25 mouse cellular contexts compared by ENCODE assay signal in the genomic region with DNA sequence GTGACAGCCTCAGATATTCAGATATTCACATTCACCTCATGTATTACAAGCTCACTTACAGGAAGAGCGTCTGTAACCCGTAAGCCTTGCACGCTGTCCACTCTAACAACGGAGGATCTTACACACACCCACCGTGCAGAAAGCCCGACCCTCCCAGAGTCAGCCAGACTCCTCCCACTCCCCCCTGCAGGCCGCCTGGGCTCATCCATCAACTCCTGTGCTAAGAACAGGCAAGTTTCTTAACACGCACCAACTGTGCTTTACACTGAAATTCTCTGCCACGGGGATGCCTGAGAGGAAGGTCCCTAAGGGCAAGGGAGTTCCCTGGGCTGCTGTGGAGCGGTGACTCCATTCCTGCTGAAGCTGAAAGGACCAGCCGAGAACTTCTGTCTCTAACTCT. TPM values are rescaled to one million over a fixed set of nuclear protein-coding genes. Genes with fewer than 3 reads are reported as not detected.
A peak's percentile ranks its signal among the peaks of the same experiment; 100 is the strongest.
DNase-seq lines count a peak whose midpoint lies in the region; ATAC-seq lines count a peak whose summit lies in the region.
"Had no signal": no experiment of that assay in that cellular context is flagged by ENCODE, and none has a peak within 500 bp of the region (broad histone marks: within the 10 kb centered on the region; RNA-seq: fewer than 3 reads in every experiment).

No protein-coding gene starts in this region.

- peaks cover 61% of the 10 kb centered on the region for H3K36me3 ChIP-seq in neural tube, embryonic 15.5 days
- H3K36me3 ChIP-seq in embryonic facial prominence, embryonic 14.5 days (ENCODE audit: control insufficient read depth, insufficient read depth, low read length): peaks cover 77% of the 10 kb centered on the region

- no peak for ATAC-seq in neural tube, embryonic 15.5 days (ENCODE audit: low FRiP score)
- no peak; the same call in 1 of the 2 replicates for ATAC-seq in embryonic facial prominence, embryonic 14.5 days (ENCODE audit: low read depth)
- ATAC-seq: forebrain, embryonic 16.5 days; hindbrain, embryonic 16.5 days; intestine, postnatal 0 days; liver, embryonic 12.5 days; midbrain, embryonic 15.5 days had no signal

- no peak overlapping the region for H3K27ac ChIP-seq in neural tube, embryonic 15.5 days (replicated peaks)
- no peak overlapping the region for H3K27ac ChIP-seq in embryonic facial prominence, embryonic 14.5 days (replicated peaks; ENCODE audit: low read depth, low read length)
- H3K27ac ChIP-seq: forebrain, embryonic 10.5 days; heart, embryonic 15.5 days; limb, embryonic 12.5 days; liver, embryonic 12.5 days; midbrain, embryonic 15.5 days had no signal

- no peak overlapping the region for H3K9ac ChIP-seq in neural tube, embryonic 15.5 days (replicated peaks)
- H3K9ac ChIP-seq in embryonic facial prominence, embryonic 14.5 days (ENCODE audit: low read depth, low read length): no peak overlapping the region
- H3K9ac ChIP-seq: heart, embryonic 15.5 days; liver, embryonic 12.5 days; midbrain, embryonic 15.5 days had no signal

- H3K4me1 ChIP-seq in neural tube, embryonic 15.5 days: peaks cover 6% of the 10 kb centered on the region
- H3K4me1 ChIP-seq in embryonic facial prominence, embryonic 14.5 days (ENCODE audit: control insufficient read depth, insufficient read depth, low read length): no peaks in the 10 kb centered on the region
- H3K4me1 ChIP-seq: limb, embryonic 12.5 days; midbrain, embryonic 15.5 days had no signal

- no peak overlapping the region for H3K4me3 ChIP-seq in neural tube, embryonic 15.5 days (replicated peaks)
- no peak overlapping the region for H3K4me3 ChIP-seq in embryonic facial prominence, embryonic 14.5 days (ENCODE audit: low read depth, low read length)
- H3K4me3 ChIP-seq: forebrain, embryonic 10.5 days; heart, embryonic 15.5 days; limb, embryonic 12.5 days; liver, embryonic 12.5 days; midbrain, embryonic 15.5 days had no signal

- 23% methylated on average over 11 of the region's 11 CpGs for WGBS in neural tube, embryonic 15.5 days
- WGBS in embryonic facial prominence, embryonic 14.5 days: 27% methylated on average over 11 of the region's 11 CpGs

- H3K27me3 ChIP-seq in neural tube, embryonic 15.5 days (replicated peaks): no peaks in the 10 kb centered on the region
- H3K27me3 ChIP-seq in embryonic facial prominence, embryonic 14.5 days (replicated peaks; ENCODE audit: control insufficient read depth, insufficient read depth, low read length): no peaks in the 10 kb centered on the region
- H3K27me3 ChIP-seq: heart, embryonic 15.5 days; limb, embryonic 12.5 days; liver, embryonic 12.5 days; midbrain, embryonic 15.5 days had no signal

- peak; percentile 16 for DNase-seq in adrenal gland, adult 2 months
- DNase-seq in adrenal gland, postnatal 36 days: no peak
- peak; percentile 40 for DNase-seq in neural tube, embryonic 10.5 days (ENCODE audit: extremely low spot score, low spot score)
- peak; percentile 40 for DNase-seq in embryonic facial prominence, embryonic 14.5 days (ENCODE audit: low spot score)
- no peak for DNase-seq in kidney, adult 11 months
- DNase-seq in layer of hippocampus, postnatal 25 days (ENCODE audit: extremely low spot score in 1 of 2, low spot score in 1 of 2): no peak
- DNase-seq in Muller cell, postnatal 12 days (ENCODE audit: inconsistent ontology term): no peak
- DNase-seq: cerebellum, adult 11 months; cerebellum, adult 9-11 months; gastrocnemius, postnatal 25 days; heart, adult 18-20 months; heart, postnatal 36 days; layer of hippocampus, adult 9-11 months; lung, adult 2 months; lung, postnatal 36 days had no signal

- H3K9me3 ChIP-seq in neural tube, embryonic 15.5 days (replicated peaks): no peaks in the 10 kb centered on the region
- H3K9me3 ChIP-seq in embryonic facial prominence, embryonic 14.5 days (ENCODE audit: control insufficient read depth, low read length): no peaks in the 10 kb centered on the region
- H3K9me3 ChIP-seq: forebrain, embryonic 10.5 days; heart, embryonic 15.5 days; limb, embryonic 12.5 days; liver, embryonic 12.5 days; midbrain, embryonic 15.5 days had no signal

- H3K4me2 ChIP-seq in neural tube, embryonic 15.5 days: no peak overlapping the region
- no peak overlapping the region for H3K4me2 ChIP-seq in embryonic facial prominence, embryonic 14.5 days (ENCODE audit: low read depth, low read length)
- H3K4me2 ChIP-seq: heart, embryonic 15.5 days; limb, embryonic 12.5 days; liver, embryonic 12.5 days; midbrain, embryonic 15.5 days had no signal

RNA-seq across cellular contexts. Expression of gene Cep131, which starts 17.4 kb away (rescaled TPM):
- 100 to 1,000 TPM in 1 of 2 experiments, 10 to 100 TPM in 1; 74.3 to 121 TPM for total RNA-seq in adrenal gland, adult 2 months (2021)
- 33.6 and 50.6 TPM in 2 replicates for polyA plus RNA-seq in adrenal gland, adult 2 months (2012; rRNA removed)
- 100 to 1,000 TPM in 1 of 2 experiments, 10 to 100 TPM in 1; 35.5 to 207 TPM for total RNA-seq in adrenal gland, postnatal 36 days (2021)
- polyA plus RNA-seq in neural tube, embryonic 15.5 days (2015; fragmentation: Nextera tagmentation; extraction: Ambion mirVana): 26.0 and 27.2 TPM in 2 replicates
- polyA plus RNA-seq in embryonic facial prominence, embryonic 14.5 days (2014; fragmentation: Nextera tagmentation; extraction: Ambion mirVana): 23.7 and 28.2 TPM in 2 replicates
- total RNA-seq in layer of hippocampus, postnatal 25 days (2021): 10 to 100 TPM; 31.7 to 37.2 TPM

RNA-seq across cellular contexts. Expression of gene Aatk, which starts 22.3 kb away (rescaled TPM):
- 10 to 100 TPM in 1 of 2 experiments, 1 to 10 TPM in 1; 9.9 to 15.5 TPM for total RNA-seq in adrenal gland, adult 2 months (2021)
- 26.3 and 44.1 TPM in 2 replicates for polyA plus RNA-seq in adrenal gland, adult 2 months (2012; rRNA removed)
- 10 to 100 TPM in 1 of 2 experiments, 1 to 10 TPM in 1; 9.2 to 13.2 TPM for total RNA-seq in adrenal gland, postnatal 36 days (2021)
- 38.2 and 46.2 TPM in 2 replicates for polyA plus RNA-seq in neural tube, embryonic 15.5 days (2015; fragmentation: Nextera tagmentation; extraction: Ambion mirVana)
- polyA plus RNA-seq in embryonic facial prominence, embryonic 14.5 days (2014; fragmentation: Nextera tagmentation; extraction: Ambion mirVana): 8.7 and 10.8 TPM in 2 replicates
- total RNA-seq in layer of hippocampus, postnatal 25 days (2021): 100 to 1,000 TPM; 221 to 225 TPM
- total RNA-seq: megakaryocyte-erythroid progenitor cell, adult 5-6 weeks had no signal

RNA-seq across cellular contexts. Expression of gene Tepsin, which starts 29.3 kb away (rescaled TPM):
- total RNA-seq in adrenal gland, adult 2 months (2021): 10 to 100 TPM; 10.2 to 14.4 TPM
- polyA plus RNA-seq in adrenal gland, adult 2 months (2012; rRNA removed): 53.9 and 61.2 TPM in 2 replicates
- 10 to 100 TPM; 11.5 to 12.7 TPM for total RNA-seq in adrenal gland, postnatal 36 days (2021)
- 22.3 and 23.9 TPM in 2 replicates for polyA plus RNA-seq in neural tube, embryonic 15.5 days (2015; fragmentation: Nextera tagmentation; extraction: Ambion mirVana)
- polyA plus RNA-seq in embryonic facial prominence, embryonic 14.5 days (2014; fragmentation: Nextera tagmentation; extraction: Ambion mirVana): 13.1 and 14.1 TPM in 2 replicates
- 10 to 100 TPM; 15.8 to 17.6 TPM for total RNA-seq in layer of hippocampus, postnatal 25 days (2021)

RNA-seq across cellular contexts. Expression of gene Ndufaf8, which starts 29.5 kb away (rescaled TPM):
- total RNA-seq in adrenal gland, adult 2 months (2021): 10 to 100 TPM; 47.5 to 76.2 TPM
- polyA plus RNA-seq in adrenal gland, adult 2 months (2012; rRNA removed): 78.1 and 85.2 TPM in 2 replicates
- total RNA-seq in adrenal gland, postnatal 36 days (2021): 10 to 100 TPM; 59.9 to 69.4 TPM
- 49.4 and 64.3 TPM in 2 replicates for polyA plus RNA-seq in neural tube, embryonic 15.5 days (2015; fragmentation: Nextera tagmentation; extraction: Ambion mirVana)
- polyA plus RNA-seq in embryonic facial prominence, embryonic 14.5 days (2014; fragmentation: Nextera tagmentation; extraction: Ambion mirVana): 76.4 and 88.7 TPM in 2 replicates
- total RNA-seq in layer of hippocampus, postnatal 25 days (2021): 10 to 100 TPM; 36.0 to 45.9 TPM

Comparison
In these comparisons a context has a peak if more than half of its experiments do, and no peak if none do; other contexts are left out.
1. DNase-seq: peak in adrenal gland, adult 2 months (single experiment), neural tube, embryonic 10.5 days (single experiment) and embryonic facial prominence, embryonic 14.5 days (single experiment); none in adrenal gland, postnatal 36 days (0 of 2), kidney, adult 11 months (single experiment), layer of hippocampus, postnatal 25 days (0 of 2) and Muller cell, postnatal 12 days (single experiment).
2. RNA of gene Aatk, which starts 22.3 kb away (total RNA-seq): 221 to 225 TPM in layer of hippocampus, postnatal 25 days; 9.9 to 15.5 TPM in adrenal gland, adult 2 months and 9.2 to 13.2 TPM in adrenal gland, postnatal 36 days; every median in the first group is over 10 times any median in the second.